Mouse (Mus musculus) adrenal gland, postnatal 14 days (tissue): ENCODE results near the gene Pex14. TPM values are rescaled to one million over a fixed set of nuclear protein-coding genes. Genes with fewer than 3 reads are reported as not detected.
"Not testable (repeated sequence)": the region's sequence is repeated elsewhere in the genome, so short reads cannot be mapped to it uniquely, and the experiment has no call there.

ENCODE experiments used
- DNase-seq: peaks from one replicate; pipeline ENCODE4 v3.0.0; 2021; ENCODE audit warnings: mixed read lengths
- total RNA-seq: library from RNA; stranded (reverse); gene quantifications from 2 replicates; pipeline ENCODE4 v1.2.3, GENCODE M21; 2021

Pex14 gene
- total RNA-seq, 1 experiment from 2014 or later: 64.1 TPM

- DNase-seq: peak; percentile 95
Observed at GRCm38 (mm10) chr4:149103875-149104561, 4.3 kb upstream of the Pex14 start, which contains the start of gene Dffa. Dffa (plus strand) TSS chr4:149104146.

- DNase-seq: no peak
Observed at GRCm38 (mm10) chr4:149101456-149101855, 1.8 kb upstream of the Pex14 start.

GRCm38 (mm10) chr4:149100449-149100848 lies 773 bp upstream of the Pex14 start:
- DNase-seq: not testable (repeated sequence)

GRCm38 (mm10) chr4:149098571-149098970 lies 1.1 kb downstream of the Pex14 start:
- no peak for DNase-seq

- DNase-seq: no peak
Observed at GRCm38 (mm10) chr4:149097956-149098355, 1.7 kb downstream of the Pex14 start.

- DNase-seq: no peak
Observed at GRCm38 (mm10) chr4:149091364-149091763, 8.3 kb downstream of the Pex14 start.

GRCm38 (mm10) chr4:149085381-149085780 lies 14.3 kb downstream of the Pex14 start:
- DNase-seq: peak; percentile 64

- peak; percentile 93 for DNase-seq
Observed at GRCm38 (mm10) chr4:149081528-149081927, 18.1 kb downstream of the Pex14 start.

- DNase-seq: no peak
Observed at GRCm38 (mm10) chr4:149080111-149080510, 19.6 kb downstream of the Pex14 start.

- no peak for DNase-seq
Observed at GRCm38 (mm10) chr4:149079629-149080028, 20.0 kb downstream of the Pex14 start.

GRCm38 (mm10) chr4:149078261-149078660 lies 21.4 kb downstream of the Pex14 start:
- DNase-seq: peak; percentile 27

GRCm38 (mm10) chr4:149075871-149076575 lies 23.7 kb downstream of the Pex14 start:
- DNase-seq: peak; percentile 86

GRCm38 (mm10) chr4:149075073-149075472 lies 24.6 kb downstream of the Pex14 start:
- no peak for DNase-seq

- no peak for DNase-seq
Observed at GRCm38 (mm10) chr4:149066672-149067551, 32.8 kb downstream of the Pex14 start.

GRCm38 (mm10) chr4:149064061-149064854 lies 35.4 kb downstream of the Pex14 start:
- DNase-seq: no peak

- DNase-seq: no peak
Observed at GRCm38 (mm10) chr4:149062406-149063318, 37.0 kb downstream of the Pex14 start.

- no peak for DNase-seq
Observed at GRCm38 (mm10) chr4:149061432-149061718, 38.3 kb downstream of the Pex14 start.

- no peak for DNase-seq
Observed at GRCm38 (mm10) chr4:149060621-149061431, 38.9 kb downstream of the Pex14 start.

GRCm38 (mm10) chr4:149059713-149060112 lies 40.0 kb downstream of the Pex14 start:
- DNase-seq: no peak

- no peak for DNase-seq
Observed at GRCm38 (mm10) chr4:149058298-149058697, 41.4 kb downstream of the Pex14 start.
